Mouse (Mus musculus): Measurements from ENCODE around the gene Olfr1222. TPM values are rescaled to one million over a fixed set of nuclear protein-coding genes. Genes with fewer than 3 reads are reported as not detected.

Gene Olfr1222
- polyA plus RNA-seq (2012; rRNA removed): not detected in 2 replicates

DNA sequence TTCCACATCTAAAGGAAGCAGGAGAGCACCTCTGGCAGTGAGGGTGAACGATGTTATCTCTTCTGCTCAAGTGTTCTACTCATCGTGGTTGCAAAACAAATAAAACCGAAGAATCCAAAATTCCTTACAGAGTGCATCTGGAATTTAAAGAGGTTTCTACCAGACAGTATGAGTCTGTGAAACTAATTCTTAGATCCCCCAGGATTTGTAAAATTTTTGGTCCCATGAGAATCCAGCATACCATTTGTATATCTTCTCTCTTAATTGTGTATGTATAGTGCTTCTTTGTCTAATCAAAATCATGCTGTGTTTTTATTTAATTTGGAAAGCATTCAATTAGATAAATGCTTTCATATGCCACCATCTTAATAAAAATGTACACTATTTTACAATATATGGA lies at the start of gene Olfr1222:
Gene Olfr1222, minus strand, starts transcription at position 101 of the 400 bp plus-strand sequence.

DNA sequence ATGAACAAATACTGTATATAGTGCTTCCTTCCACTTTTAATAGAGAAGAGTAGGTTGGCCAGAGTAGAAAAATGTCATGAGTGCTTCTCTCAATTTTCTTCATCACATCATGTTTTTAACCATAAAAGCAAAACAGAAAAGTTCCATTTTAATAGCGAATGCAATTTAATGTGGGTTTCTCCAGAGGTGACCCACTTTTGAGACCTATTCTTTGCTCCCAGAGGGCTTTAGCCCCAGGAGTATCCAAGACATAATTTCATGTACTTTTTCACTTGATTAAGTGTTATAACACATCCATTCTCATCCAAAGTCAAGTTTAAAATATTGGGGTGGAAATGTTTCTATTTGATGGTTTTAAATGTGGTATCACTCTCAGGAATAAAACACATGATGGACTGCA lies 41.7 kb upstream of the Olfr1222 start, which contains the start of gene Olfr1225:
Gene Olfr1225, minus strand, starts transcription at position 101 of the 400 bp plus-strand sequence.

DNA sequence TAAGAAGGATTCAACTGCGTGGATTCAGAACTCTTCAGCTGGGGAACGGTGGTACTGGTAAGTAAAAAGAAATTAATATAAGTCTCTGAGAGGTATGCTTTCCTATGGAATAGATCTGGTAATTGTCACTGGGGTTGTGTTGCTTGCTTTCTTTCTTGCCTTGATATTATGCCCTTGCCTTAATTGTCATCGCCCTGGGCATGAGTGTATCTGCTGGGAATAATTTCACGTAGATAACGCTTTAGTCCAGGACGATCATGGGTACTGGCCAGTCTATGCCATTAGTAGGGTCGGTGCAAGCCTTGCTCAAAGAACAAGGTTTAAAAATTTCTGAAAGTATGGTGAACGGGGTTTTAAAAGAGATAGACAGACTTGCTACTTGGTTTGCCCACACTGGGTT lies 31.1 kb upstream of the Olfr1222 start, which contains the start of gene Olfr1224-ps1:
Gene Olfr1224-ps1, minus strand, starts transcription at position 101 of the 400 bp plus-strand sequence.

DNA sequence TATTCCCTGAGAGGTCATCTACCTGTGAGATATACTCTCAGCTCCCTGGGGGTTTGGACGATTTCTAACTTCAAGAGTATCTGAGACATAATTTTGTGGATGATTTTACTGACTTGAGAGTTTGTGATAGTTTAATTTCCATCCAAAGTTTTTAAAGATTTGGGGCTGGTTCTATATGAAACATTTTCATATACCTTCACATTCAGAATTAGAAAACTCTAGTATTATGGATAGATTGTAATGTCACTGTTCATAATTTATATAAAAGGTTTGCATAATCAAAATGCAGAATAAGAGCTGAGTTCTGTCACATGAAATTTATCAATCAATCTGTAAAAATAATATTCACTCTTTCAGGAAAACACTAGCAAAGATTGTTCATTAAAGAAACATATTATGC lies 18.6 kb upstream of the Olfr1222 start, which contains the start of gene Olfr1223:
Gene Olfr1223, minus strand, starts transcription at position 101 of the 400 bp plus-strand sequence.

GRCm38 (mm10) chr2:89117183-89117582 lies 15.7 kb downstream of the Olfr1222 start, which contains the start of gene Olfr1221:
Gene Olfr1221, minus strand, starts transcription at chr2:89117283.

GRCm38 (mm10) chr2:89106735-89107134 lies 26.1 kb downstream of the Olfr1222 start, which contains the start of gene Olfr1220:
Gene Olfr1220, minus strand, starts transcription at chr2:89106835.

GRCm38 (mm10) chr2:89083413-89083812 lies 49.4 kb downstream of the Olfr1222 start, which contains the start of gene Olfr1219:
Gene Olfr1219, minus strand, starts transcription at chr2:89083513.

Other genes with a start within 250 kb of the Olfr1222 start
- not detected in 2 replicates for gene Olfr1208, start 230.7 kb downstream of the Olfr1222 start, polyA plus RNA-seq (2012; rRNA removed)
- gene Olfr1209, start 217.9 kb downstream of the Olfr1222 start, polyA plus RNA-seq (2012; rRNA removed): not detected in 2 replicates
- not detected in 2 replicates for gene Olfr1211, start 194.9 kb downstream of the Olfr1222 start, polyA plus RNA-seq (2012; rRNA removed)
- gene Olfr1212, start 179.1 kb downstream of the Olfr1222 start, polyA plus RNA-seq (2012; rRNA removed): not detected in 2 replicates
- gene Gm13762, start 152.8 kb downstream of the Olfr1222 start, polyA plus RNA-seq (2012; rRNA removed): not detected in 2 replicates
- not detected in 2 replicates for gene Olfr1214, start 140.4 kb downstream of the Olfr1222 start, polyA plus RNA-seq (2012; rRNA removed)
- not detected in 2 replicates for gene Olfr1215, start 126.1 kb downstream of the Olfr1222 start, polyA plus RNA-seq (2012; rRNA removed)
- not detected in 2 replicates for gene Olfr1216, start 114.7 kb downstream of the Olfr1222 start, polyA plus RNA-seq (2012; rRNA removed)
- gene Olfr1217, start 101.0 kb downstream of the Olfr1222 start, polyA plus RNA-seq (2012; rRNA removed): not detected in 2 replicates
- not detected in 2 replicates for gene Olfr1218, start 71.9 kb downstream of the Olfr1222 start, polyA plus RNA-seq (2012; rRNA removed)
- not detected in 2 replicates for gene Olfr1219, start 49.5 kb downstream of the Olfr1222 start, polyA plus RNA-seq (2012; rRNA removed)
- not detected in 2 replicates for gene Olfr1220, start 26.2 kb downstream of the Olfr1222 start, polyA plus RNA-seq (2012; rRNA removed)
- not detected in 2 replicates for gene Olfr1221, start 15.8 kb downstream of the Olfr1222 start, polyA plus RNA-seq (2012; rRNA removed)
- not detected in 2 replicates for gene Olfr1223, start 18.5 kb upstream of the Olfr1222 start, polyA plus RNA-seq (2012; rRNA removed)
- not detected in 2 replicates for gene Olfr1224-ps1, start 31.0 kb upstream of the Olfr1222 start, polyA plus RNA-seq (2012; rRNA removed)
- gene Olfr1225, start 41.6 kb upstream of the Olfr1222 start, polyA plus RNA-seq (2012; rRNA removed): not detected in 2 replicates
- not detected in 2 replicates for gene Olfr1226, start 67.0 kb upstream of the Olfr1222 start, polyA plus RNA-seq (2012; rRNA removed)
- not detected in 2 replicates for gene Olfr1228, start 121.0 kb upstream of the Olfr1222 start, polyA plus RNA-seq (2012; rRNA removed)
- gene Olfr1229, start 155.0 kb upstream of the Olfr1222 start, polyA plus RNA-seq (2012; rRNA removed): not detected in 2 replicates
- not detected in 2 replicates for gene Olfr1230, start 164.2 kb upstream of the Olfr1222 start, polyA plus RNA-seq (2012; rRNA removed)
- not detected in 2 replicates for gene Olfr1231, start 174.0 kb upstream of the Olfr1222 start, polyA plus RNA-seq (2012; rRNA removed)
- gene Olfr1232, start 196.6 kb upstream of the Olfr1222 start, polyA plus RNA-seq (2012; rRNA removed): not detected in 2 replicates
- not detected in 2 replicates for gene Olfr1233, start 209.3 kb upstream of the Olfr1222 start, polyA plus RNA-seq (2012; rRNA removed)
- not detected in 2 replicates for gene Olfr1234, start 231.8 kb upstream of the Olfr1222 start, polyA plus RNA-seq (2012; rRNA removed)